Mouse (Mus musculus): ENCODE results near the gene Plet1. TPM values are rescaled to one million over a fixed set of nuclear protein-coding genes. Genes with fewer than 3 reads are reported as not detected.
A peak's percentile ranks its signal among the peaks of the same experiment; 100 is the strongest.

Plet1 gene
- polyA plus RNA-seq, 1 experiment from 2014 or later, result 0.72 TPM

- Histone ChIP-seq H3K4me2 (no peak overlapping the region), H3K4me1 (no peaks in the 10 kb centered on the region), H3K9me3 (replicated peaks) (no peaks in the 10 kb centered on the region), H3K27me3 (replicated peaks) (no peaks in the 10 kb centered on the region), H3K4me3 (replicated peaks) (no peak overlapping the region), H3K27ac (replicated peaks) (no peak overlapping the region), H3K9ac (replicated peaks) (no peak overlapping the region), H3K36me3 (no peaks in the 10 kb centered on the region)
- 78% methylated on average over 4 of the region's 4 CpGs for WGBS
- ATAC-seq (ENCODE audit: low FRiP score), result no peak
These were observed 43.0 kb downstream of the Plet1 start for GRCm38 (mm10) chr9:50537295-50537694.

GRCm38 (mm10) chr9:50540170-50540569 lies 45.8 kb downstream of the Plet1 start:
- H3K9me3 ChIP-seq (replicated peaks), result no peaks in the 10 kb centered on the region
- no peak overlapping the region for H3K4me2 ChIP-seq
- ATAC-seq (ENCODE audit: low FRiP score), result no peak
- H3K27me3 ChIP-seq (replicated peaks), result no peaks in the 10 kb centered on the region
- no peaks in the 10 kb centered on the region for H3K36me3 ChIP-seq
- H3K27ac ChIP-seq (replicated peaks), result no peak overlapping the region
- H3K4me1 ChIP-seq, result no peaks in the 10 kb centered on the region
- no peak overlapping the region for H3K4me3 ChIP-seq (replicated peaks)
- WGBS, result 76% methylated on average over 7 of the region's 7 CpGs
- no peak overlapping the region for H3K9ac ChIP-seq (replicated peaks)

- no peaks in the 10 kb centered on the region for H3K4me1 ChIP-seq
- H3K9ac ChIP-seq (replicated peaks), result no peak overlapping the region
- H3K27ac ChIP-seq (replicated peaks), result no peak overlapping the region
- no peak overlapping the region for H3K4me2 ChIP-seq
- ATAC-seq (ENCODE audit: low FRiP score), result no peak
- H3K36me3 ChIP-seq, result no peaks in the 10 kb centered on the region
- H3K9me3 ChIP-seq (replicated peaks), result no peaks in the 10 kb centered on the region
- no peak overlapping the region for H3K4me3 ChIP-seq (replicated peaks)
- H3K27me3 ChIP-seq (replicated peaks), result no peaks in the 10 kb centered on the region
- WGBS, result 80% methylated on average over 9 of the region's 9 CpGs
These were observed 48.1 kb downstream of the Plet1 start for GRCm38 (mm10) chr9:50542401-50542800.

GRCm38 (mm10) chr9:50547859-50548478 lies 53.6 kb downstream of the Plet1 start:
- Histone ChIP-seq H3K4me1 (no peaks in the 10 kb centered on the region), H3K27ac (replicated peaks) (no peak overlapping the region), H3K4me3 (replicated peaks) (no peak overlapping the region), H3K9me3 (replicated peaks) (no peaks in the 10 kb centered on the region), H3K4me2 (no peak overlapping the region), H3K9ac (replicated peaks) (no peak overlapping the region), H3K27me3 (replicated peaks) (no peaks in the 10 kb centered on the region), H3K36me3 (no peaks in the 10 kb centered on the region)
- no peak for ATAC-seq (ENCODE audit: low FRiP score)
- 64% methylated on average over 5 of the region's 5 CpGs for WGBS

- ATAC-seq (ENCODE audit: low FRiP score), result no peak
- Histone ChIP-seq H3K4me2 (no peak overlapping the region), H3K36me3 (no peaks in the 10 kb centered on the region), H3K4me3 (replicated peaks) (no peak overlapping the region), H3K27me3 (replicated peaks) (no peaks in the 10 kb centered on the region), H3K27ac (replicated peaks) (no peak overlapping the region), H3K9ac (replicated peaks) (no peak overlapping the region), H3K4me1 (0 out of 2 replicates have a peak, but pooled peaks cover 2% of the 10 kb centered on the region), H3K9me3 (replicated peaks) (no peaks in the 10 kb centered on the region)
- 91% methylated on average over 4 of the region's 4 CpGs for WGBS
These were observed 54.6 kb downstream of the Plet1 start for GRCm38 (mm10) chr9:50548936-50549335.

- no peak overlapping the region for H3K4me2 ChIP-seq
- H3K9ac ChIP-seq (replicated peaks), result no peak overlapping the region
- no peaks in the 10 kb centered on the region for H3K9me3 ChIP-seq (replicated peaks)
- H3K4me1 ChIP-seq, result peaks cover 14% of the 10 kb centered on the region
- H3K4me3 ChIP-seq (replicated peaks), result no peak overlapping the region
- no peak for ATAC-seq (ENCODE audit: low FRiP score)
- H3K27me3 ChIP-seq (replicated peaks), result no peaks in the 10 kb centered on the region
- no peak overlapping the region for H3K27ac ChIP-seq (replicated peaks)
- WGBS, result 94% methylated on average over 5 of the region's 5 CpGs
- H3K36me3 ChIP-seq, result no peaks in the 10 kb centered on the region
These were observed 57.9 kb downstream of the Plet1 start for GRCm38 (mm10) chr9:50552206-50552605.

GRCm38 (mm10) chr9:50553547-50553946 lies 59.2 kb downstream of the Plet1 start:
- no peak overlapping the region for H3K4me3 ChIP-seq (replicated peaks)
- no peaks in the 10 kb centered on the region for H3K36me3 ChIP-seq
- H3K9me3 ChIP-seq (replicated peaks), result no peaks in the 10 kb centered on the region
- no peaks in the 10 kb centered on the region for H3K27me3 ChIP-seq (replicated peaks)
- H3K9ac ChIP-seq (replicated peaks), result no peak overlapping the region
- H3K4me2 ChIP-seq, result no peak overlapping the region
- WGBS, result 89% methylated on average over 2 of the region's 2 CpGs
- no peak overlapping the region for H3K27ac ChIP-seq (replicated peaks)
- peaks cover 14% of the 10 kb centered on the region for H3K4me1 ChIP-seq
- ATAC-seq (ENCODE audit: low FRiP score), result no peak

GRCm38 (mm10) chr9:50554241-50555093 lies 60.1 kb downstream of the Plet1 start, which contains the start of gene Il18:
Il18 (plus strand) TSS chr9:50554827.
- H3K9me3 ChIP-seq (replicated peaks), result no peaks in the 10 kb centered on the region
- H3K4me2 ChIP-seq, result peak within 1 kb of the TSS; percentile 51
- H3K4me1 ChIP-seq, result peaks cover 14% of the 10 kb centered on the region
- no peaks in the 10 kb centered on the region for H3K36me3 ChIP-seq
- peak; percentile 92 for ATAC-seq (ENCODE audit: low FRiP score)
- WGBS, result 17% methylated on average over 12 of the region's 12 CpGs
- peak within 1 kb of the TSS; percentile 29 for H3K4me3 ChIP-seq (replicated peaks)
- H3K27me3 ChIP-seq (replicated peaks), result no peaks in the 10 kb centered on the region
- H3K27ac ChIP-seq (replicated peaks), result peak within 1 kb of the TSS; percentile 75
- H3K9ac ChIP-seq (replicated peaks), result 0 out of 2 replicates have a peak within 1 kb of the TSS, but pooled peaks have one; percentile 17

- WGBS, result 25% methylated on average over 2 of the region's 2 CpGs
- Histone ChIP-seq H3K9ac (replicated peaks) (0 out of 2 replicates have a peak within 1 kb of the TSS, but pooled peaks have one; percentile 17), H3K4me2 (peak within 1 kb of the TSS; percentile 51), H3K27ac (replicated peaks) (peak within 1 kb of the TSS; percentile 75), H3K4me1 (peaks cover 14% of the 10 kb centered on the region), H3K27me3 (replicated peaks) (no peaks in the 10 kb centered on the region), H3K9me3 (replicated peaks) (no peaks in the 10 kb centered on the region), H3K36me3 (no peaks in the 10 kb centered on the region), H3K4me3 (replicated peaks) (peak within 1 kb of the TSS; percentile 29)
- peak; percentile 28; the same call in 1 of the 2 replicates for ATAC-seq (ENCODE audit: low FRiP score)
These were observed 60.7 kb downstream of the Plet1 start, which contains the start of gene Bco2 for GRCm38 (mm10) chr9:50555094-50555446. Bco2 (minus strand) TSS chr9:50555181.

Other genes with a start within 250 kb of the Plet1 start
- gene Rpl10-ps3, start 149.6 kb upstream of the Plet1 start, polyA plus RNA-seq (2015; fragmentation: Nextera tagmentation; extraction: Ambion mirVana), result 134 and 170 TPM in 2 replicates
- 109 and 113 TPM in 2 replicates for gene Pts, start 34.2 kb downstream of the Plet1 start, polyA plus RNA-seq (2015; fragmentation: Nextera tagmentation; extraction: Ambion mirVana)
- gene Il18, start 60.3 kb downstream of the Plet1 start, polyA plus RNA-seq (2015; fragmentation: Nextera tagmentation; extraction: Ambion mirVana), result 16.8 and 18.2 TPM in 2 replicates
- 0.15 and 0.41 TPM in 2 replicates for gene Bco2, start 60.7 kb downstream of the Plet1 start, polyA plus RNA-seq (2015; fragmentation: Nextera tagmentation; extraction: Ambion mirVana)
- gene Tex12, start 66.8 kb downstream of the Plet1 start, polyA plus RNA-seq (2015; fragmentation: Nextera tagmentation; extraction: Ambion mirVana), result 0.23 and 0.24 TPM in 2 replicates
- gene Sdhd, start 109.3 kb downstream of the Plet1 start, polyA plus RNA-seq (2015; fragmentation: Nextera tagmentation; extraction: Ambion mirVana), result 298 and 311 TPM in 2 replicates
- 341 and 407 TPM in 2 replicates for gene Timm8b, start 109.4 kb downstream of the Plet1 start, polyA plus RNA-seq (2015; fragmentation: Nextera tagmentation; extraction: Ambion mirVana)
- 4.1 and 4.6 TPM in 2 replicates for gene Pih1d2, start 122.8 kb downstream of the Plet1 start, polyA plus RNA-seq (2015; fragmentation: Nextera tagmentation; extraction: Ambion mirVana)
- gene Nkapd1, start 122.9 kb downstream of the Plet1 start, polyA plus RNA-seq (2015; fragmentation: Nextera tagmentation; extraction: Ambion mirVana), result 18.0 and 18.1 TPM in 2 replicates
- gene Dlat, start 165.3 kb downstream of the Plet1 start, polyA plus RNA-seq (2015; fragmentation: Nextera tagmentation; extraction: Ambion mirVana), result 58.6 and 61.7 TPM in 2 replicates
- 28.3 and 30.4 TPM in 2 replicates for gene Dixdc1, start 245.0 kb downstream of the Plet1 start, polyA plus RNA-seq (2015; fragmentation: Nextera tagmentation; extraction: Ambion mirVana)